Mouse (Mus musculus) cerebellum, adult 2 months (tissue): ENCODE data around the gene Thsd7a. TPM values are rescaled to one million over a fixed set of nuclear protein-coding genes. Genes with fewer than 3 reads are reported as not detected.

Source experiments
- DNase-seq, 2 experiments: peaks; one replicate each; pipeline ENCODE4 v3.0.0; 2021
- H3K27ac ChIP-seq: fragments of 200-500 bp; 2 replicates; pipeline ENCODE4 v1.5.1; 2012; ENCODE audit warnings: low read length, control low read depth, inconsistent platforms; ENCODE audit not compliant: insufficient read depth
- H3K27me3 ChIP-seq: fragments of 200-500 bp; 2 replicates; pipeline ENCODE4 v1.6.1; 2012; ENCODE audit warnings: inconsistent platforms, mild to moderate bottlenecking, low read length, moderate library complexity; ENCODE audit not compliant: control insufficient read depth, insufficient read depth
- H3K4me1 ChIP-seq: fragments of 200-500 bp; 2 replicates; pipeline ENCODE4 v1.6.1; 2011; ENCODE audit warnings: low read length; ENCODE audit not compliant: control insufficient read depth, insufficient read depth
- H3K4me3 ChIP-seq: fragments of 200-500 bp; replicated peaks from 2 replicates; pipeline ENCODE3; 2011; ENCODE audit warnings: mild to moderate bottlenecking, low read depth, low read length, control low read depth; ENCODE audit not compliant: insufficient read depth
- CTCF ChIP-seq: fragments of 200-500 bp; IDR thresholded peaks from 2 replicates; pipeline ENCODE4 v1.5.1; 2011; ENCODE audit warnings: low read depth, mild to moderate bottlenecking, control low read depth, low read length, moderate library complexity, borderline replicate concordance; ENCODE audit not compliant: insufficient read depth
- POLR2A ChIP-seq: fragments of 200-500 bp; IDR thresholded peaks from 2 replicates; pipeline ENCODE4 v1.6.1; 2011; ENCODE audit warnings: low read length, control low read depth, borderline replicate concordance; ENCODE audit not compliant: insufficient read depth
- WGBS: fragments of 180-500 bp; shearing (Covaris S2); methylation state at CpG from one replicate; pipeline ENCODE4 v1.1.7; 2018; 5-methylcytosine and 5-hydroxymethylcytosine counted together
- polyA plus RNA-seq: library from polyadenylated mRNA; depleted of rRNA; stranded (reverse); fragments of >200 nt; gene quantifications from 2 replicates; pipeline ENCODE4 v1.2.3, GENCODE M21; 2012

Thsd7a gene
- polyA plus RNA-seq, 1 experiment: 10.4 TPM

- no peak for DNase-seq
- Histone ChIP-seq H3K27ac (no peak overlapping the region), H3K4me1 (no peaks in the 10 kb centered on the region), H3K4me3 (no peak overlapping the region), H3K27me3 (no peaks in the 10 kb centered on the region)
- WGBS: 65% methylated on average over 11 of the region's 11 CpGs
- TF ChIP-seq CTCF (no peak), POLR2A (no peak)
Observed at GRCm38 (mm10) chr6:12628637-12629246, 120.5 kb downstream of the Thsd7a start.

GRCm38 (mm10) chr6:12606638-12607246, 142.5 kb downstream of the Thsd7a start:
- no peak overlapping the region for H3K4me3 ChIP-seq
- H3K27me3 ChIP-seq: no peaks in the 10 kb centered on the region
- no peak overlapping the region for H3K27ac ChIP-seq
- no peak for DNase-seq
- WGBS: 46% methylated on average over 13 of the region's 13 CpGs
- TF ChIP-seq POLR2A: no peak
- TF ChIP-seq CTCF: no peak
- no peaks in the 10 kb centered on the region for H3K4me1 ChIP-seq

GRCm38 (mm10) chr6:12602927-12603326, 146.3 kb downstream of the Thsd7a start:
- no peak for DNase-seq
- 31% methylated on average over 2 of the region's 2 CpGs for WGBS
- Histone ChIP-seq H3K27me3 (no peaks in the 10 kb centered on the region), H3K4me3 (no peak overlapping the region), H3K27ac (no peak overlapping the region), H3K4me1 (no peaks in the 10 kb centered on the region)
- TF ChIP-seq POLR2A (no peak), CTCF (no peak)

GRCm38 (mm10) chr6:12602161-12602560, 147.0 kb downstream of the Thsd7a start:
- 92% methylated on average over 4 of the region's 4 CpGs for WGBS
- no peak for TF ChIP-seq POLR2A
- no peak for TF ChIP-seq CTCF
- no peak for DNase-seq
- Histone ChIP-seq H3K27me3 (no peaks in the 10 kb centered on the region), H3K4me1 (no peaks in the 10 kb centered on the region), H3K4me3 (no peak overlapping the region), H3K27ac (no peak overlapping the region)

- TF ChIP-seq POLR2A (no peak), CTCF (no peak)
- Histone ChIP-seq H3K4me1 (no peaks in the 10 kb centered on the region), H3K27me3 (no peaks in the 10 kb centered on the region), H3K27ac (no peak overlapping the region), H3K4me3 (no peak overlapping the region)
- no peak for DNase-seq
- WGBS: 48% methylated on average over 4 of the region's 4 CpGs
Observed at GRCm38 (mm10) chr6:12584456-12584855, 164.8 kb downstream of the Thsd7a start.

GRCm38 (mm10) chr6:12581143-12581542, 168.1 kb downstream of the Thsd7a start:
- no peaks in the 10 kb centered on the region for H3K4me1 ChIP-seq
- no peak overlapping the region for H3K4me3 ChIP-seq
- H3K27ac ChIP-seq: no peak overlapping the region
- TF ChIP-seq CTCF (no peak), POLR2A (no peak)
- 87% methylated on average over 3 of the region's 3 CpGs for WGBS
- no peak for DNase-seq
- no peaks in the 10 kb centered on the region for H3K27me3 ChIP-seq

GRCm38 (mm10) chr6:12575619-12576216, 173.5 kb downstream of the Thsd7a start:
- no peak for DNase-seq
- WGBS: 73% methylated on average over 6 of the region's 6 CpGs
- Histone ChIP-seq H3K27ac (no peak overlapping the region), H3K4me1 (no peaks in the 10 kb centered on the region), H3K27me3 (no peaks in the 10 kb centered on the region), H3K4me3 (no peak overlapping the region)
- TF ChIP-seq POLR2A (no peak), CTCF (no peak)

DNA sequence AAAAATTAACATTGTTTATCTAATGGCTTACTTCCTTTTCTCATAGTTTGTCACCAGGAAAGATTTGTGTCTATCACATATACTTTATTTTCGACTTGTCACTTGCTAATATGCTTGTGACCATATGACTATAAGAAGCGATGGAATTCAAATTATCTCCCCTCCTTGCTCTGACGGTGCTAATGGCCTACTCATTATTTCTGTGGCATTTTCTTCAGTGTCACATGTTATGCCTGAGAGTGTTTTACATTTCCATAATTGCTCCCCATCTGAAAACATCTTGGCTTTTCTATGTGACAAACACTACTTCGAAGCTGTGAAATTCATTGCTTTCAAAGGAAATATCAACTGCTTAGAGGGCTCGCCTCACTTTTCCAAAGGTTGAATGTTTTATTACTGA, 177.0 kb downstream of the Thsd7a start:
- 86% methylated on average over 5 of the region's 5 CpGs for WGBS
- no peak for TF ChIP-seq CTCF
- no peak for TF ChIP-seq POLR2A

More for the DNA sequence above, 177.0 kb downstream of the Thsd7a start:
- H3K27me3 ChIP-seq: no peaks in the 10 kb centered on the region
- no peak overlapping the region for H3K4me3 ChIP-seq
- no peak for DNase-seq
- H3K4me1 ChIP-seq: no peaks in the 10 kb centered on the region
- H3K27ac ChIP-seq: no peak overlapping the region
